Mouse (Mus musculus): Measurements from ENCODE around the gene Fam166b.

Gene Fam166b

DNA sequence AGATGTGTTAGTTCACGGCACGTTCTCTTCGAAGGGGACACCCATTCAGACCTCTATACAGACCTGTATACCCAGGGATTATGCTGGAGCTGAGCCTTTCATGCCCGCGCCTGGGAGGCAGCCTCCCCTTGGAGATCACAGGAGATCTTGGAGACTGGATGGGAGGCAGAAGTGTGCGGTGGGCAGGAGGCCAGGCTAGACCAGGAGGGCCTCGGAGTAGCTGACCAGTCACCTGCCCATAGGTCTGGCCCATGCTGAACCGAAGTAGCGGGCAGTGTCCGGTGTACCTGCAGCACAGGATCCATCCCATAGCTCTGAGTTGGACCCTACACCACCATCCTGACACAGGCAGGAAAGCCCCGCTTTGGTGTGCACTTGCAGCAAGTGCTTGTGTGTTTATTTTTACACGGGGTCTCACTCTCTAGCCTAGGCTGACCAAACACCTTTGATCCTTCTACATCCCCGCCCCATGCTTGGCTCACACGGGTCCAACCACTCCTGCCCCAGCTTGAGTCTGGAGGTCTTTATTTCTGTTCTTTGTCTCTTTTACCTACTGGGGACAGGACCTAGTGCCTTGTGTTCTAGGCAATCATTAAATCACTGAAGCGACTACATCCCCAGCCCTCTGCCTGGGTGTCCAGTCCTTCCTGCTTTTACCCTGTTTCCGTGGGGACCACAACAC is 613 bp downstream of the Fam166b start:
- peak; percentile 14; the same call in 1 of the 2 replicates for ATAC-seq (ENCODE audit: low TSS enrichment)

DNA sequence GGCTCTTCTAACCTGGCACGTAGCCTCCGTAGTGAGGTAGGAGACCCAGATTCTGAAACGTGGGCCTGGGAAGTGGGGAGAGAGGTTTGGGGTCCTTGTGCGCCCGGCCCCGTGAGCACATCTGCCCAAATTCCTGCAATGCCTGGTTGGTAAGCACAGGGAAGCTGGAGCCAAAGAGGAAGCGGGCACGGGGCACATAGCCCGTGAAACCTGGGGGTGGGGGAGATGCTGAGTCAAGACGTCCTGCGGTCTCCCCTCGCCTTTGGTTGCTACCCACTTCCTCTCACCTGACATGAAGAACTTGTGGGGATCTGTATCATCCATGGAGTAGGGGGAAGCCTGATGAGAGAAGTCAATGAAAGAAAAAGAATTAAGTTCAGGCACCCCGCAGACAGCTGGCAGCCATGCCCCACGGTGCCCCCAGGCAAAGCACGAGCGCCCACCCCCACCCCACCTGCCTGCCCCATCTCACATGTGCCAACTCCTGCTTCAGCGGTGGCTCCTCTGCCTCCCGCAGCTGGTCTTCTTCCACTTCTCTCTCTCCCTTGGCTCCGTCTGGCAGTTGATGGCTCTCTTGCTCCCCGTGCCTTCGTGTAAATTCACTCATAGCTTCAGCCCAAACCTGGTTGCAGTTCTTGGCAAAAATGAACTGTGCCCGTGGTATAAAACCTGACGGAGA is 1.3 kb downstream of the Fam166b start:
- peak; percentile 17; the same call in 1 of the 2 replicates for ATAC-seq (ENCODE audit: low TSS enrichment)

DNA sequence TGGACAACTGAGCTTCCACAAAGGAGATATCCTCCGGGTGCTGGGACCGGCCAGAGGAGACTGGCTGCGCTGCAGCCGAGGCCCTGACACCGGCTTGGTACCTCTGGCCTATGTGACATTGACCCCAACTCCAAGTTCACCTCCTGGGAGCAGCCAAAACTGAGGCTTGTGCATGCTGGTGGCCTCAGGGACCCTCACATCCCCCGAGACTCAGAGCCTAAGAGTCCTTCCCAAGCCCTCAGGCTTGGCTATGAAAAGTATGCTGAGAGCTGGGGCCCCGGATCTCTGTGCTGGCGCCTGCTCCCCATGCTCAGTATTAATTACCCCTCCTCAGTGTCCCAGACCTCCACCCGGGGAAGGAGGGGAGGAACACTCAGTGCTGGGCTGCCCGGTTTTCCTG is 2.4 kb downstream of the Fam166b start:
- ATAC-seq (ENCODE audit: low TSS enrichment): no peak

DNA sequence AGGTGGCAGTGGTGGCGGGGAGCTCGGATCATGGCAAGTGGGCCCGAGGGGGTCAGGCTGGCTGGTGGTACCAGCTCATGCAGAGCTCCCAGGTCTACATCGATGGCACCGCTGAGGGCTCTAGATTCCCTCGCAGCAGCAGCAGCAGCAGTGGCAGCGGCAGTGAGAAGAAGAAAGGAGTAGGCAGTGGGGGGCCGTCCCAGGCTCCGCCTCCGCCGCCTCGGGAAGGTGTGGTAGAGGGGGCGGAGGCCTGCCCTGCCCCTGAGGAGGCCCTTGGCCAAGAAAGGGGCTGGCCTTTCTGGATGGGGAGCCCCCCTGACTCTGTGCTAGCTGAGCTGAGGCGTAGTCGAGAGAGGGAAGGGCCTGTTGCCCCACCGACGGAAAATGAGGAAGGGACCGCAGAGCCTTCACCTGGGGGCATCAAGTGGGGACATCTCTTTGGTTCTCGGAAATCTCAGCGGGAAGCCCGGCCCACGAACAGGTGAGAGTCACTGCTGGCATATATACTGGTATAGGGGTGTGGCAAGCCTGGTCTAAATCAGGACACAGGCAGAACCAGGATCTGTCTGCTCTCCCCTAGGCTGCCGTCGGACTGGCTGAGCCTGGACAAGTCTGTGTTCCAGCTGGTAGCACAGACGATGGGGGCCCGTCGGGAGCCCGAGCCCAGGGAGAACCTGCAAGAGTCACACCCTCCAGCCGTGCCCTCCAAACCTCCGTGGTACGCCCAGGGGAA is 3.1 kb downstream of the Fam166b start:
- no peak for ATAC-seq (ENCODE audit: low TSS enrichment)

DNA sequence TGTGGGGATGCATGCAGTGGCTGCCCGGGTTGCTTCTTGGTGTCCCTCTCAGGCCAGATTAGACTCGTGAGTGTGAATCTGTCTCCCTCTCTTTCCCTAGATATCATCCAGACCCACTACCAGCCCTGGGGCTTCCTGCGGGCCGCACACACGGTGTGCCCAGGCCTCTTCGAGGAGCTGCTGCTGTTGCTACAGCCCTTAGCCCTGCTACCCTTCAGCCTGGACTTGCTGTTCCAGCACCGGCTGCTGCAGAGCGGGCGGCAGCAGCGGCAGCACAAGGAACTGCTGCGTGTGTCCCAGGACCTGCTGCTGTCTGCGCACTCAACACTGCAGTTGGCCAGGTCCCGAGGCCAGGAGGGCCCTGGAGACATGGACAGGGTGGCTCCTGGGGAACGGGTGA is 3.7 kb downstream of the Fam166b start:
- ATAC-seq (ENCODE audit: low TSS enrichment): no peak

DNA sequence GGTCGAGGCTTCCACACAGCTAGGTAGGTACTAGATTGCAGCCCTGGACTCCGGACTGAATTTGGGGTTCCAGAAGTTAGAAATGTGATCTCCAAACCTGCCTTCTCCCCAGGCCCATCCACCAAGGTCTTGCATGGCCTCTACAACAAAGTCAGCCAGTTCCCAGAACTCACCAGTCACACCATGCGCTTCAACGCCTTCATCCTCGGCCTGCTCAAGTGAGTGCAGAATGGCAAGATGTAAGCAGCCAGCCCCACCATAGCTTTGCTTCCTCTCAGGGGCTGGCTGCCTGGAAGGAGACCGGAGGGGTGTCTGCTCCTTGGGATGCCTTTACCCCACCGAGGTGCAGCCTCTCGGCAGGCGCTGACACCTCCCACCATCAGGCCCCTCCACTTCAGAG is 4.9 kb downstream of the Fam166b start:
- ATAC-seq (ENCODE audit: low TSS enrichment): no peak

DNA sequence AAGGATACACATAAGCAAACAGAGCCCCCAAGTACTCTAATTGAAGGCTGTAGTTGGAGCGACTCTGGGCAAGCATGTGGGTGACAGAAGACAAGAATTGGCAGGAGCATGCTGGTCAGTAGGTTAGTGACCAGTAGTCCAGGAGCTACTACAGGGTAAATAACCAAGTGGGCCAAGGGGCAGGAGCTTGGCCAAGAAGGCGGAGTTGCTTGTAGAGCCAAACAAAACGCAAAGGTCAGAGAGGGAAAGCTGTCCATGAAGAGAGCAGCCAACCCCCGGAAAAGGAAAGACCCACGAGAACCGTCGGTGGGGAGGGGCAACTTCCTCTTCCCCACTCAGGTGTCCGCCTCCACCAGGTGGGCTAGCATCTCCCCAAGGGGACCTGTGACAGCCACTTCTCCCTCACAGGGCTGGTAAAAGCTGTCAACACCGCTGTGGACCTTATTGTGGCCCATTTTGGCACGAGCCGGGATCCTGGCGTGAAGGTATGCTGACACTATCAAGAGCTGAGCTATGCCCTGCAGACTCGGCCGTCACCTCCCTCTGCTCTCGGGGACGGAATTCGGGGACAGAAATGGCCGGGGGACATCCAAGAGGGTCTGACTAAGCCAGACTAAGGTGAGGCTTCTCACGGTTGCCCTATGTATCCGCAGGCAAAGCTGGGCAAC is 5.5 kb downstream of the Fam166b start:
- no peak for ATAC-seq (ENCODE audit: low TSS enrichment)

DNA sequence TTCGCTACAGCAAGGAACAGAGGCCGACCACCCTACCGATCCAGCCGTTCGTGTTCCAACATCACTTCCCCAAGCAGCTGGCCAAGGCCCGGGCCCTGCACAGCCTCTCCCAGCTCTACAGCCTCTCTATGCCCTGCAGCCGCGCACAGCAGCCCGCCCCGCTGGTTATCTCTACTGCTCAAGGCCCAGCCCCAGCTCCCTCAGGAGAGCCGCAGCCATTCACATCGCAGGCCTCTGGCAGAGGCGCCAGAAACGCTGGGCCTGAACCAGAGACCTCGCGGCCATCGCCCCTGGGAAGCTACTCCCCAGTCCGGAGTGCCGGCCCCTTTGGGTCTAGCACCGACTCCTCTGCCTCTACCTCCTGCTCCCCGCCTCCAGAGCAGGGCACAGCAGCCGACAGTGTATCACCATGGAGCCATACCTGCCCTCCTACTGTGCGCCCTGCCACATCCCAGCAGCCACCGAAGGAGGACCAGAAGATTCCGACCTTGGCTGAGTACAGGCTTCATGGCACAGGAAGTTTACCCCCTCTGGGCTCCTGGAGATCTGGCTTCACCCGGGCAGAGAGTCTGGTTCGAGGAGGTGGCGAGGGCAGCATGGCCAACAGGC is 7.2 kb downstream of the Fam166b start:
- ATAC-seq (ENCODE audit: low TSS enrichment): no peak

DNA sequence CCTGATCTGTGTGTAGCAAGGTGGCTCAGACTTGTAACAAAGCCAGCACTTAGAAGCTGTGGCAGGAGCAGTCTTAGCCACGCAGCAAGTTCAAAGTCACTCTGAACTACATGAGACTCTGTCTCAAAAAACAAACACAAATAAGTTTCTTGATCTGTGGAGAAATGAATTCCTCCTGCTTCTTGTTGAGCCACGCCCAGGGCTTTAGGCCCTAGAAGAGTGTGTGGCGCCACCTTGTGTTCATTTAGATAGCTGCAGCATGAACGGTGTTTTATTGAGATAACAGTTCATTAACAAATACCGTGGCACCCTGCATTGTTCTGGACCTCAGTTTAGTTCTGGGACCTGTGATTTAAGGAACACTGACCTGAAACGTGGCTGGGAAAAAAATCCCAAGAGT is 8.6 kb downstream of the Fam166b start:
- no peak for ATAC-seq (ENCODE audit: low TSS enrichment)

DNA sequence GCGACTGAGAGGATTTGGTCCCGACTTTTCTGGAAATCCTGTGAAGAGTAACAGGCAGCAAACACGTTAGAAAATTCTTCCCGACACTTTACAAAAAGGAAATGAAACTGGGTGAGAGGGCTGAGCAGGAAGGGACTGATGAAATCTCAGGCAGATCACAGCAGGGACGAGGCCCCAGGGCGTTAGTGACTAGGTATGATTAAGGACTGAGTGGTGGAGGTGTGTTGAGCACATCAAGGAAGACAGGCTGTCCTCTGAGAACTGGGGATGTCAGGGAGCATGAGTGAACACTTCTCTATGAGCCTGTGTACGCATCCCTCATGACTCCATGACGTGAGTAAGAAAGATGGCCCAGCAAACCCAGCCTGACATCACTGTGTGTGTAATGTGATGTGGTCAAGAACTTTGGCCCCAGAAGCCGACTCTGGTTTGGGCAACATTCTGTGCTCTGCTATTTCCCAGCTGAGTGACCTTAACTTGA is 9.1 kb downstream of the Fam166b start:
- no peak for ATAC-seq (ENCODE audit: low TSS enrichment)

DNA sequence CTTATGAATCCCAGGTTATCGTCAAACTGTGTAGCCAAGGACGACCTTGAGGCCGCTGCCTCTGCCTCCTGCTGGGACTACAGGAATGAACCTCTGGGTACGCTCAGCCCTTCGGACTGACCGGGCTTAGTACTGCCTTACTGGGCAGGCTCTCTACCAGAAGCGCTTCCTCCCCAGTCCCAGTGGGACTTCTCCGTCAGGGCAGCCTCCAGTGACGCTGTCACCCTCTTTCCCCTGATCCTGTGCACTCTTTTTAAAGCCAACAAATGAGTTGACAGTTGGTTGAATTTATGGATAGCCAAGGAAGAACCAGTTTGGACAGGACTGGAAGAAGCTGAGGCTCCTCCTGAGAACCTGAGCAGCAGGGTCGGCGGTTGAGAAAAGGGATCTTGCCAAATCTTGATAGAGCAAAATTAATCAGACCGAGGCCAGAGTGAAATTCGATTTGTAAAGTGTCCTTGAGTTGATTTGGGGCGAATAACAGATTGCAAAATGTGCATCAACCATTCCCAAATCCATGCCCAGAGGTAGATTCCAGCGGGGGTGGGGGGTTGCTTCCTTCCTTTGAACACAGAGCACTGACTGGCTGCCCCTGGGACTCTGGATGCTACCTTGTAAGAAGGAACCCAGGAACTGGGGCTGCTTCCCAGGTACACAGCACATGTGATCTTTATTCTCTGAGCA is 9.8 kb downstream of the Fam166b start:
- no peak for ATAC-seq (ENCODE audit: low TSS enrichment)

DNA sequence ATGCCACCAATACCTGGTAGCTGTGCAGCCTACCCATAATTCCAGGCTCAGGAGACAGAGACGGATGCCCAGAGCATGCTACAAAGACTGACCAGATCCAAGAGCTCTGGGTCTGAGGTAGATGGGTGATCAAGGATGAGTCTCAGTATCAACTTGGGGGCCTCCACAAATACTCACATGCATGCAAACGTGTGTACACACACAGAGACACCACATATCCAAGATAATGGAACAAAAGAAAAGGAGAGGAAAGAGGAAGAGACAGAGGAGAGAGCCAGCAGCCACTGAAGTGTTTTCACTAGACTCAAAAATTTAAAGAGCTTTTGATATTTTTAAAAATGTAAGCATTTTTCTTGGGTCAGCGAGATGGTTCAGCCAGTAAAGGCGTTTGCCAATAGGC is 10.5 kb downstream of the Fam166b start:
- ATAC-seq (ENCODE audit: low TSS enrichment): no peak

DNA sequence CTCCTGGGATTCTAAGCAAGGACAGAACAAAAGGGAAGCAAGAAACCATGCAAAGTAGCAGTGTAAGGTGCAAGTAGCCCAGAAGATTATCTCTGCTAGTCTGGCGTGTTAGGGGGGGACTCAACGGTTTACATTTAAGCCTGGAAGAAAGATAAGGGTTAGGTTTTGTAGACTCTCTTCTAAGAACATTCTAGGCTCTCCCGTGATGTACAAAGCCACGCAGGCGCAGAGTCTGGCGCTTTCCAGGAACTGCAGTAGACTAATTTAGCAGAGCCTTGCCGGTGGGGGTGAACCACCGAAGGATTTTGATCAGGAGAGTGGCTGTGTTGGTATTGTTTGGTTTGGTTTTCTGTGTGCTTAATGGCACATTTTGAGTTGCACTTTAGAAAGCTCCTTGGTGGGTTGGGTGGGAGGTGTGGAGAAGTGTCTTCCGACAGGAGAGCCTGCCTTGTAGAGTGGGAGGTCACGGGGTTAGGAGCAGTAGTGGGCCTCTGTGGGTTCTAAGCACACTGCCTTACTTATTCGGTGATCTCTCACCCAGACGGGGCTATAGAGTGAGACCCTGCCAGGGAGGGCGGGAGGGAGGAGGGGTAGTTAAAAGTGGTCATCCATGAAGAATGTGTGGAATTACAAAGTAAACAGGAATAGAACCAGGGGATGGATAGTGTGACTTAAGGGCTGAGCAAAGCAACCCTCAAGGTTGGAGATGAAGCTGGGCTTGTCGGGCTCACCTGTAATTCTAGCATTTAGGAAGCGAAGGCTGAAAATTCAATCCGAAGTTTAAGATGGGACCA is 11.5 kb downstream of the Fam166b start:
- peak; percentile 42 for ATAC-seq (ENCODE audit: low TSS enrichment)

DNA sequence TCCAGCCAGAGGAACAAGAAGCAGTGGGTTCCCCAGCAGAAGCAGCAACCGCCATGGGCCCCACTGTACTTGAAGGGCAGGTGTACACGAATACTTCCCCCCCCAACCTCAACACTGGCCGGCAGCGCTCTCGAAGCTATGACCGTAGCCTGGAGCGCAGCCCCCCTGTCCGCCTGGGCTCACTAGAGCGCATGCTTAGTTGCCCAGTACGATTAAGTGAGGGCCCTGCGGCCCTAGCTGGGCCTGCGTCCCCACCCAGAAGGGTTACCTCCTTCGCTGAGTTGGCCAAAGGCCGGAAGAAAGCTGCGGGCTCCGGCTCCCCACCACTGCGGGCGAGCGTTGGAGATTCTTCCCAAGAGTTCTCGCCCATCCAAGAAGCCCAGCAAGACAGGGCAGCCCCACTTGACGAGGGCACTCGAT is 12.9 kb downstream of the Fam166b start:
- ATAC-seq (ENCODE audit: low TSS enrichment): no peak

DNA sequence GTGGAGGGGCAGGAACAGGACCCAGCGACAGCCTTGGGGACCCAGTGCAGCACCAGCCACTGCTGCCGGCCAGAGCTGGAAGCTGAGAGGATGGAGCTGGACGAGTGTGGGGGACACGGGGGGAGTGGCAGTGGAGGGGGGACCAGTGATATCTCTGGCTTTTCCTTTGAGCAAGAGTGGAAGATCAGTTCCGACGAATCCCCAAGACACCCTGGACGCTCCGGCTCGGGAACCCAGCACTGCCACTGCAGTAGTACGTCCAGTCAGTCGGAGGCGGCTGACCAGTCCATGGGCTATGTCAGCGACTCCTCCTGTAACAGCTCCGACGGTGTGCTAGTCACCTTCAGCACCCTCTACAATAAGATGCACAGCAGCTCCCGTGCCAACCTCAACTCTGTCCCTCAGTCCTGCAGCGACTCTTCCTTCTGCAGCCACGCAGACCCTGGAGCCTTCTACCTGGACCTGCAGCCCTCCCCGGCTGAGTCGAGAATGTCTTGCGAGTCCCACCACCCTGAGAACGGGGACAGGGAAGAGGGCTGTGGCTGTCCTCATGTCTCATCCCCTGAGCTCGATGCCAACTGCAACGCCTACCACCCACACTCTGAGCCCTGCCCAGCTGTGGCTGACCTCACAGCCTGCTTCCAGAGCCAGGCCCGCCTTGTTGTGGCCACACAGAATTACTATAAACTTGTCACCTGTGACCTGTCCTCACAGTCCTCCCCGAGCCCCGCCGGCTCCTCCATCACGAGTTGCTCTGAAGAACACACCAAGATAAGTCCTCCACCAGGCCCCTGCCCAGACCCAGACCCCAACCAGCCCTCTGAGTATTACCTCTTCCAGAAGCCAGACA is 13.5 kb downstream of the Fam166b start:
- no peak for ATAC-seq (ENCODE audit: low TSS enrichment)

DNA sequence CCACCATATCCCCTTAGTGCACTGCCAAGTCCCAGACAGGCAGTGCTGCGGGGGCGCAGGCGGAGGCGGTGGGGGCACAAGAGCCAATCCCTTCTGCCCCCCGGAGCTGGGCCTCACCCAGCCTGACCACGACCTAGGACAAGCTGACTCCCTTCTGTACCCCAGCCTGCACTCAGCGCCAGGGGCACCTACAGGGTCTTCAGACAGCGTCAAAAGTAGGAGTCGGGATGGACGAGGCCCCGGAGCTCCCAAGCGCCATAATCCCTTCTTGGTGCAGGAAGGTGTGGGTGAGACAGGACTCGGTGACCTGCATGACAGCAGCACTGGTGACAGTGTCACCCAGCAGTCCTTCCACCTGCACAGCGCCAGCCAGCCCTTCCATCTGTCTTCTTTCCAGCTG is 14.2 kb downstream of the Fam166b start:
- no peak for ATAC-seq (ENCODE audit: low TSS enrichment)

DNA sequence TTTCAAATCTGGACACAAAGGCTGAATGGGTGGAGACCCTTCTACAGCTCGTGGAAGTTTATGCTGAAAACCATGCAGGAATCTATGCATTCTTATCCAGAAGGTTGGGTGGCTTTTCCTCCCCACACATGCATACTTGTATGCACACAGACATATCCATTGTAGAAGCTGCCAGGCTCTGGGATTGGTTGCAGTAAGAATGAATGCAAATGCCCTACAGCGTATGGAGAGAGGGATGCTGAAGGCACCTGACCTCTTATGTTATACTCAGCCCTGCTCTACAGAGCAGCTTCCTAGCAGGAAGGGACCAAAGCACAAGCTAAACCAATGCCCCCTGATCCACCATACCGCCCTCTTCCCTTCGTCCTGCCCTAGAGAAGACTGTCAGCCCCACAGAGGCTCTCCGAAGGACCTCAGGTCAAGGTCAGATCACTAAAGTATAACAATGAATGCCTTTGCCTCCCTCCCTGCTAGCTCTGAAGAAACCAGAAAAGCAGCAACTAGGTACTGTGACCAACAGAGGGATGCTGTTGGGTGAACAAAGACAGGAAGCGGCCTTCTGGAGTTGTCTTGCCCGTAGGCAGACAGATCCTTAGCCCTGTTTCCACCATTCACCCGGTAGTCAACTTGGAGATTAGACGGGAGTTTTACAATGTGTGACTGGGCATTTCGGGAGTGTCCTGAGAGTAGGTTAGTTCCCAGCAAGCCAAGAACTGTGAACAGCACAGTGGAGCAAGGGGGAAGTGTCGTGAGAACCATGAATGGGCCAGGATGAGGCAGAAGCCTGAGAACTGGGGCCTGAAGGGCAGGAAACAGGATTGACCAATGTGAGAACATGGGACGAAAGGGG is 21.6 kb downstream of the Fam166b start:
- ATAC-seq (ENCODE audit: low TSS enrichment): peak; percentile 24; the same call in 1 of the 2 replicates

DNA sequence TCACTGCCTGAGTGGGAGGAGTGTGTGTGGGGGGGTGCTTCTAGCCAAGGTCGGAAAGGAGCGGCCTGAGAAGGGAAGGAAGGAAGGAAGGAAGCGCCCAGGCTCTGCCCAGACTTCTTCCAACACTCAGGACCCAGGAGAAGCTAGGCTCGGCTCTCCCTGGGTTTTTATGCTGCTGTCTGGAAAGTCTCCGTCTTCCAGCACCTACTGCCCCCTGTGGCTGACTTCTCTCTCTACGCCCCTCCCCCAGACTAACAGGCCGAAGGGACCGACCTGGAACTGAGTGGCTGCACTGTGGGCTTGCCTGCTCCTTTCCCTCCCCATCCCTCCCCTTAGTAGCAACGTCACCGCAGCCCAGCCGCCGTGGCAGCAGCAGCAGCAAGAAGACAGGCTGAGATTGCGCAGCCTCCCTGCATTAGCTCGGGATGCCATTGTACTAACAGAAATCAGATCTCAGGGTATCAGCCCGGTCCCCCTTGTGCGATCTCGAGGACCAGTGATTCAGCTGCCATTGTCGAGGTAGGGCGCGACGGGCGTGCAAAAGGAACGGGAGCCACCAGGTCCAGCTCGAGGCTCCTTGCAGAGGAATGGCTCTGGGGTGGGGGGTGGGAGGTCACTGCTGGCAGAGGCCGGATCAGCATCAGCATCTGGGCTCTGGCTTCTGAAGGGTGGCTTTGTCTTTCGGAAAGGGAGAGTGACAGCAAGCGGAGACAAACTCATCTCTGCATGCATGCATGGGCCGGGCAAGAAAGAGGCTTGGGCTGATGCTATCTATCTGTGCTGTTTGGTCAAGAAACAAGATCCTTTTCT is 22.6 kb downstream of the Fam166b start:
- ATAC-seq (ENCODE audit: low TSS enrichment): peak; percentile 86

Data from frontal cortex, adult (tissue).